Mouse (Mus musculus) brain, embryonic 18.5 days (tissue): ENCODE results near the gene Amdhd2.

Source experiments
- DNase-seq: peaks from one replicate; pipeline ENCODE4 v3.0.0-alpha.2; 2012; ENCODE audit warnings: low read depth, low spot score

Amdhd2 gene

DNA sequence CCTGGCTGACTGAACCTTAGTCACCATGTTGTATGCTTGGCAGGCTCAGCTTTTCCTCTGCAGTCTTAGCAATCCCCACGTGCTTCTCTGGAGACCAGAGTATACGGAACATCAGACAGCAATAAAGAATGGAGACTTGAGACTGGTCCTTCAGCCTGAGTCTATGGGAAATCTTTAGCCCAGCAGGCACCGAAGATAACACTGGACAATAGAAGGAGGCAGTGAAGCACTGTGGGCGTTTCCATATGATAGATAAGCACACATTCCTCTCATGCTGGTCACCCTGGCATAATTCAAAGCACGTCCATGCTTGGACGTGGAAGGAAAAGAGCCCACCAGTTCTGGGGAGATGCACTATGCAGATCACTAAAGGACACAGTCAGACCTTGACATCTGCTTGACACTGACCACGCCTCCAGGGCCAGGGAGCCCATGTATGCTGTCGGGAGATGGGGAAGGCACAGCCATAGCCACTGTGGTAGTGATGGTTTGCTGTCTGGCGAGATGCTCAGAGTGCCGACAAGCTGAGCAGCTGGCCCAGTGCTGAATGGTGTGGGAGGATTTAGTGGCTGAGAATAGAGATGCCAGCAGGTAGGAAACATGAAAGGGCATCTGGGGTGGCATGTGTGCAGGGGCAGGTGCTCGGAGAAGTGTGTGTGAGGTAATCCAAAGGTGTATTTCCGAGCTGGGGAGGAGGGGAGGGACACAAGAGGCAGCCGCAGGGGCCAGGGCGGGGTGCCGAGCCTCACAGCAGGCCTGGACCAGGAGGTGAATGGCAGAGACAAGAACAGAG lies 33.7 kb upstream of the Amdhd2 start:
- no peak for DNase-seq

DNA sequence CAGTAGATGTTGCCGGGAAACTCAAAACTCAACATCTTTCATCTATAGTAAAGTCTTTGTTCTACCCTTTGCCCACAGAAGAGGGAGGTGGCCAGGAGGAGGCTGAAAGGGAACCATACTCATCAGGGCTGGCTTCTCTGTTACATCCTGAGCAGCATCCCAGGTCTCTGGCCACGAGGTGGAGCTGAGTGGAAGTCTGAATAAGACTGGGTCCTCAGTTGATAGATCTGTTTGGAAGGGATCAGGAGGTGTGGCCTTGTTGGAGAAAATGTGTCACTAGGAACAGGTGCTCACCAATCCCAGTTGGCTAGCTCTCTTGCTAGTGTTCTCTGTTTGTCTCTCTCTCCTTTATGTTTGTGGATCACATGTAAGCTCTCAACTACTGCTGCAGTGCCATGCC lies 31.8 kb upstream of the Amdhd2 start:
- no peak for DNase-seq

DNA sequence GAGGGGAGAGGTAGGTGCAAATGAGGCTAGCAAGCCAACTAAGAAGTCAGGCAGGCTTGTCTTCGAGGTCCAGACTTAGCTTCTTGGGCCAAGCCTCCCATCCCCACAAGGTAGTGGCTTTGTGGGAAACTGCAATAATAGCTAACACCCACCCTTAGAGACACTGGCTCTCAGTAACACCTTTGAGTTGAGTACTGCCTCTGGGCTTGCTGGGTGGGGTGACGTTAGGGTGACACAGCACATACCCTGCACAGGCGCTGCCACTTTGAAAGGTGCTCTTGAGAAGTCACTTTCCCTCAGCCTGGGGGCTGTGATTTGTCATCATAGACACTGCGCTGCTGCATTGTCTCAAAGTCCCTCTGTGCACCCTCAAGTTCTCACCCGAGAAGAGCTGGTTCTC lies 30.2 kb upstream of the Amdhd2 start:
- no peak for DNase-seq

DNA sequence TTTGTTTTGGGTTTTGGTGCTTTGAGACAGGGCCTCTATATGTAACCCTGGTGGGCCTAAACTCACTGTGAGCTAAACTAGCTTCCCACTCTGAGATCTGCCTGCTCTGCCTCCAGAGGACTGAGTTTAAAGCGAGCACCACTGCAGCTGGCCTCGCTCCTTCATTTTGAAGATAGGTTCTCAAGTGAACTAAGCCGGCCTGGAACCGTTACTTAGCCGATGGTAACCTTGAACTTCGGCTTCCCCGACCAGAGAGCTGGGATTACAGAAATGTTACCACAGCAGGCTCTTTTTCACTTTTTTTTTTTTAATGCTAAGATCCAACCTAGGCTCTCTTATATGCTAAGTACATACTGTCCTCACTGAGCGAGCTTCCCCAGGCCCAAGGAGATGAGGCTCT lies 29.7 kb upstream of the Amdhd2 start:
- no peak for DNase-seq

DNA sequence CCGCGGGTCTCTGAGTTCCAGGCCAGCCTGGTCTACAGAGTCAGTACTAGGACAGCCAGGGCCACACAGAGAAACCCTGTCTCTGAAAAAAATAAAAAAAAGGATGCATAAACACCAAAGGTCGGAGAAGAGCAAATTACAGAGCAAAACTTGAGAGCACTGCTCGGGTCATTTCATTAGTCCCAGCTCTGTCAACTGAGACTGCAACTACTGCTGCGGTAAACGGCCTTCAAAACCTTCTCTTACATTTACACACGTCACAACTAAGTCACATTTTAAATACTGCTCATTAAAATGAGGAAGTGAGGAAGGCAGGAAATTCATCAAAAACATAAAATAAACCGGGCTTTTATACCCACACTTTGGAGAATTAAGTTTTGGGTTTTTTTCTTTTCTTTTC lies 29.3 kb upstream of the Amdhd2 start:
- DNase-seq = no peak

DNA sequence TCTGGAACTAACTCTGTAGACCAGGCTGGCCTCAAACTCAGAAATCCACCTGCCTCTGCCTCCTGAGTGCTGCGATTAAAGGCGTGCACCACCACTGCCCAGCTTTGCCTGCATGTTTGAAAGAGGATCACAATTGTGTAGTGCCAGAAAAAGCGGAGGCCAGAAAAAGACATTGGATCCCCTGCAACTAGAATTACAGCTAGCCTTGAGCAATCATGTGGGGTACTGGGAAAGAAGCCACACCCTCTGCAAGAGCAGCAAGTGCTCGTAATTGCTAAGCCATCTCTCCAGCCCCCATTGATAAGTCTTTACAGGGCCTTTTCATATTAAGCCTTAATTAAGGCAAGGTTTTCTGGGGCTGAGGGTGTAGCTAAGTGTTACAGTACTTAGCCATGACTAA lies 27.9 kb upstream of the Amdhd2 start:
- DNase-seq = no peak

DNA sequence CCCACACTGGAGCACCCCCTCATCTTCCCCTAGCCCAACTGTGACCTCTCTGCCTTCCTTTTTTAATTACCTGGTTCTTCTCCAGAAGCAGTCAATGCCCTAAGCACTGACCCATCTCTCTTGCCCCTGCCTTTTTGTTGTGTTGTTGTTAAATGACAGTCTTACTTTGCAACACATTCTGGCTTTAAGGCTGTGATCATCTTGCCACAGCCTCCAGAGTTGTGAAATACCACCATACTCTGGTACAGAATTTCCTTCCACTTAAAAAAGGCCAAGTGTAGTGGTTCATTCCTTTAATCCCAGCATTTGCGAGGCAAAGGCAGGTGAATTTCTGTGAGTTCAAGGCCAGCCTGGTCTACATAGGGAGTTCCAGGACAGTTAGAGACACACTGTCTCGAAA lies 27.4 kb upstream of the Amdhd2 start:
- no peak for DNase-seq

DNA sequence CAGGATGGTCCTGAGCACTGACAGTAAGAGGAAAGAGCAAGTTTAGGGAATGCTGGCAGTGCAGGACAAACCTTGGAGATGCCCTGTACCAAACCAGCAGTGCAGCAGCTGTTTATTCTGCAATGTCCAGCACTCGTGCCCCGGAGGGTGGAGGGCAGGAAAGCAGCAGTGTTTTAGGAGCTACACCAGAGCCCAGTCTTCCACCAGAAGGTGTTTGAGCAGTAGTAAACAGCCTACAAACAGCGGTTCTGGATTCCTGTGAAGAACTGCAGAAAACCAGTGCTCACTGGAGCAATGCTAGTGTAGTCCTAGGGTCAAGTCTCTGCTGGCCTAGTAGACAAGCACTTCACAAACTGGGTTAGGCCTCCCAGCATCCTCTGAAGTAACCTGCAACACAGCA lies 10.7 kb upstream of the Amdhd2 start:
- DNase-seq = no peak

DNA sequence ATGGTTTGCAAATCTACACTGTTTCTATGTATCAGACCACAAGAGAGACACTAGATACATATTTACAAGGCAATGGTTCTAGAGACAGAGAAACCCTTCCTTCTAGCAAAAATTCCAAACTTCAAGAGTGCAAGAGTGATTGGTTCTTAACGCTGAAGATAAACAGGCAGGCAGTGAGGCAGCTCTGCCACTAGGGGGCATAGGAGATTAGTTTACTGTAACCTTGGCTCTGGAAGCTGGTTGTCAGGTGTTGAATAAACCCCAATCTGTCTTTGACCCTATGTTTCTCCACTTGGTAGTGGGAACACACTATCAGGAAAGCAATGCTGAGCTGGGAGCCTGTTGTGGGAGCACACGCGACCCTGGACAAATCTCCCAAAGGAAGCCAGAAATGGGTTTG lies 9.9 kb upstream of the Amdhd2 start:
- DNase-seq = peak; percentile 20

DNA sequence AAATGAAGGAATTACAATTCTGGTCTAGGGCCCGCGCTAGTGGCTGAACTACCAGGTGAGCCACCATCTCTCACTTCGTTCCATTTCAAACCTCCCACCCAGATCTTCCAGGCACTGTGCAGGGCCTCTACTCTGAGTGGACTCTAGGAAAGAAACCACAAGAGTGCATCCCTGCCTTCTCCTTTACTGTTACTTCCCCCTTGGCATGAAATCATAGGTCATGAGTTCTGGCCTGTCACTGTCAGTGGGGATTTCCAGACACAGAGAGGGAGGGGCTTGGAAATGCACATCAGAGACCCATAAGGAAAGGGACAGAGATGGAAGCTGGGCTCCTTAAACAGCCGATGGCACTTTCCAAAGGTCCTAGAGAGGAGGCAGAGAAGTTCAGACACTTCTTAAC lies 8.2 kb upstream of the Amdhd2 start:
- no peak for DNase-seq

DNA sequence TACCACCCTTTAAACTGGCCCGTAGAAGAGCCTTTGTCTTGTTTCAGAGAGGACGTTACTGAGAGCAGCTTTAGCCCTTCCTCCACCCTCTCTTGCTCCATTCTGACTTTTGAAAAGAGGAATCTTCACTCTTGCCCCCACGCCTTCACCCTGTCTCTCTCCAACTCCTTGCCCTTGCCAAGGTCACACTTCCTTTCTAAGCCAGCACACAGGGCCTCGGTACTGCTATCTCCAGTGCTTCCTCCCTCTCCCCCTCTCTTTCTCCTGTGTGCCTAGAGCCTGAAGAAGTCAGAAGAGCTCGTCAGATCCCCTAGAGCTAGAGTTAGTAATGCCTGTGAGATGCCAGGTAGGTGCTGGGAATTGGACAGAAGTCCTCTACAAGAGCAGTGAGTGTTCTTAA lies 7.2 kb upstream of the Amdhd2 start:
- DNase-seq = no peak

DNA sequence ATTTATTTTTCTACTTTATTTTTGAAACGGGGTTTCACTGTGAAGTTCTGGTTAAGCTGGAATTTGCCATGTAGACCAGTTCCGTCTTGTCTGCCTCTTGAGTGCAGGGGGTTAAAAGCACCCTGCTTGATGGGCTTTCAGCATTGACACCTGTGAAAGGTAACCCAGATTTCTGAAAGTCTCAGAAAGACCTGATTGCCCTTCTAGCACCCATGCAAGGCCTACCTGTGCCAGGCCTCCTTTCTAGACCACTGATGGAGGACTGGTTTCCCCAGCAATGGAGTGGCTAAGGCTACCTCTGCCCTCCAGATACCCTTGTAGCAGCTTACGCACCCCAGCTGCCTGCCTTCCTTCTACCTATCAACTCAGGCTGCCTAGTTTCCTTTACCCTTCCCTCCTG lies 6.6 kb upstream of the Amdhd2 start:
- no peak for DNase-seq

DNA sequence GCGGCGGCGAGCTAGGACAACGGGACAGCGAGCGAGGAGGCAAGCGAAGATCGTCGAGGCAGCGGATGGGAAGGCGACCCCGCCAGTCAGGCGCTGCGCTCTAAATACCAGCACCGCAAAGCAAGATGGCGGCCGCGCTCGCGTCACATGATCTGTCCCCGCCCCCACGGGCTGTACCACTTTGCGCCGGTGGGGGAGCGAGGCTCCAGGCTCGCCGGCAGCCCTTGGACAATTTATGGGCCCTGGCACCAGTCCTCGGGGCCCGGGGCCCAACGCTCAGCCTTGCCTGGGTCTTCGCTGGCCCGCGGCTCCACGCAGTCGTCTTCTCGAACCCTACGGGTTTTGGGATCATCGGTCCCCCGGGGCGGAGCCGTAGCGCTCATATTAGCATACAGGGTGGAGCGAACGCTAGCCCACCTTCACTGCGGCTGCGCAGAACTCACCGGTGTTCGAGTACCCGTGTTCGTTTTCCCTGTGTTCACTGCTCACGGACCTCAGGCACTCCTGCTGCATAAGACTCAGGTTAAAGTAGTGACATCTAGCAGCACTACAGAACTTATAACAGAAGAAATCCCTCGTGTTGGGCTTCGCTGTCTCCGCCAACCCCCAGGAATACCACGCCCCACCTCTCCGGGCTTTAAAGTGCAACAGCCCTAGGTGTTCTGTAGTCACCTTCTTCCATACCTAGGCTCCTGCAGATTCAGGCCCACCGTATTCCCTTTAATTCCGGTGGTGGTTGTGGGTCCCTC lies 5.9 kb upstream of the Amdhd2 start, which contains the start of gene Atp6v0c:
Atp6v0c (minus strand) TSS at position 386 of the 749 bp plus-strand sequence.
- peak; percentile 87 for DNase-seq

DNA sequence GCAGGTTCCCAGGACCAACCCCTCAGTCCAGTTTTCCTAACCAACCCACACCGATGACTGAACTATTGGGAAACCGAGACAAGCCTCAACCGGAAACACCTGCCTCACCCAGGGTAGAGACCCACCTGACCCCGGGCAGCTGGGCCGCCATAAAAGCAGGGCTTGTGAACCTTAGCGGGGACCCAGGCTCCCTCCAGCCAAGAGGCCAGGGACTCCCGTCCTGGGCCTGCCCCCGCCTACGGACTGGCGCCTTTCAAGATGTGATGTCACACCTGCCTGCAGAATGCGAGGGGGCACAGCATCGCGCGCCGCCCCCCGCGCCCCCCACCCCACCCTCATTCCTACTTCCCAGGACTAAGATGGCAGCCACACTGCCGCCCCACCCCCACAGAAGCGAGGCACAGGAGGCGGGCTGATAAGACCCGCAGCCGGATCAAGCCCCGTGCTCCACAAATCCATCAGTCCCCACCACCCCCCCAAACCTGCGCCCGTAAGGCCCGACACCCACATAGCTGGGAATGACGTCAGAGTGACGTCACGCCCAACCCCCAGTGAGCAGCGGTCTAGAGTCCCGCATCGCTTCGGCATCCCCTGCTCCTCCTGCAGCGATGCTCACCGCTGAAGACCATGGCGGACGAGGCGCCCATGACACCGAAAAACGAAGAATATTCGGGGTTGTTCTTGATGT lies 5.2 kb upstream of the Amdhd2 start:
- DNase-seq = peak; percentile 56

DNA sequence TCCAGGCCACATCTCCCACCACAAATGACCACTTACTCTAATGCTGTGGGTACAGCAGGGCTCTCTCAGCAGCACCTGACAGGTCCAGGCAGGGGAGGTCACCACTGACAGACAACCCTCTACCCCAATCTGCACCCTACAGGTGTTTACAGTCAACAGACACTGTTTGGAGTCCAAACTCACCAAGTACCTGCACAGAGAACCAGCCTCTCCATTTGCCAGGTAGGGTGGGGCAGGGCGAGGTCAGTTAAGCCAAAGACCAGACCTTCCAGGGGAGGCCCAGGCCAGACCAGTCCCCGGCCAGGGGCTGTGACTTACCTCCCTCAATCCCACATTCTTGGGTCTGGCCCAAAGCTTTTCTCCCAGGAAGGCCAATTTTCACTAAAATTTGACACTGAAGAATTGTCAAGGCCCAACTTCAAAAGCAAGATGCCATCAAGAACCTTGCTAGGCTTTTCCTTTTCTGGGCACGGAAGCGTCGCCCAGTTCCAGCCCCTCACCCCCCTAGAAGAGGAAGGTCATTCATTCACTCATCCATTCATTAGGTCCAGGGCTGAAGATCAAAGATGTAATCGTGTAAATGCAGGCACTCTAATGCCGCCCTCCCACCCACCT lies 4.4 kb upstream of the Amdhd2 start:
- DNase-seq = no peak

DNA sequence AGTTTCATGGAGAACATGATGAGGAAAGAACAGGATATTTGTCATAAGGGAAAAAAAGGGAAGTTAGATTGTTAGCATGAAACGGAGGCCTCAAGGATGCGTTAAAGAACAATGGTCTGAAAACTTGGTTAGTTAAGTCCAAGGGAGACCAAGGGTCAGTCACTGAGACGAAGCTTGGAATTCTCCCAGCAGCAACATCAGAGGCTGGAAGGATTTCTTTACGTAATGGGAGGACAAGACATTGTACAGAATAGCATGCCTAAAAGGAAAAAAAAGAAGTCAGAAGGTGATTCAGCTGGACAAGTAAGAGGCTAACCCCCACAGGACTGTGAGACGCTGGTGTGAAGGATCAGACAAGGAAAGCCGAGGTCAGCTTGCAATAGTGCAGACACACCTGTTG lies 3.6 kb upstream of the Amdhd2 start:
- DNase-seq = no peak

DNA sequence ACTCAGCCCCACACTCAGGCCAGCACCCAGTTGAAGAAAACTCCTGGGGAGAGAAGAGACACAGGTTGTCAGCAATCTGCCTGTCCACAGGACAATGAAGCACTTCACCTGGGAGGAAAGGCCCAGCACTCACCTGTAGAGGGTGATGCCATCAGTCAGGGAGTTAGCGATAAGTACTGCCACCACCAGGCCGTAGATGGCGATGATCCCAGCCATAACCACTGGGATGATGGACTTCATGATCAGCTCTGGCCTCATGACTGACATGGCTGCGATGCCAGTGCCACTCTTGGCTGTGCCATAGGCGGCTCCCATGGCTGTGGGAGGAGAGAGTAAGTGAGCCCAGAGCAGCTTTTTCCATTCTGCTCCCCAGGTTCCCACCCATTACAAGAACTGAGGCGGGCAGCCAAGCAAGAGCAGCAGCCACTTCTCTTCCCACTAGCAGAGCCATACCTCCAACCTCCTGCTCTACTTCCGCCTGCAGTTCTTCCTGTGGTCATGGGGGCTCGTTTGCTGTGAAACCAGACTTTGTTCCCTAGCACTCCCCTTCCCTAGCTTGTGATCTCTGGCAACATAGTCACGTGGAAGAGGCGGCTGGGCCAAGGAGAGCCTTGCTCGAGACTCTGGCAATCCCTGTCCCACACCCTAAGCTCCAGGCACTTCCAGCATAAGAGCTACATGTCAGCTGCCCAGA lies 1.1 kb upstream of the Amdhd2 start:
- DNase-seq = no peak

DNA sequence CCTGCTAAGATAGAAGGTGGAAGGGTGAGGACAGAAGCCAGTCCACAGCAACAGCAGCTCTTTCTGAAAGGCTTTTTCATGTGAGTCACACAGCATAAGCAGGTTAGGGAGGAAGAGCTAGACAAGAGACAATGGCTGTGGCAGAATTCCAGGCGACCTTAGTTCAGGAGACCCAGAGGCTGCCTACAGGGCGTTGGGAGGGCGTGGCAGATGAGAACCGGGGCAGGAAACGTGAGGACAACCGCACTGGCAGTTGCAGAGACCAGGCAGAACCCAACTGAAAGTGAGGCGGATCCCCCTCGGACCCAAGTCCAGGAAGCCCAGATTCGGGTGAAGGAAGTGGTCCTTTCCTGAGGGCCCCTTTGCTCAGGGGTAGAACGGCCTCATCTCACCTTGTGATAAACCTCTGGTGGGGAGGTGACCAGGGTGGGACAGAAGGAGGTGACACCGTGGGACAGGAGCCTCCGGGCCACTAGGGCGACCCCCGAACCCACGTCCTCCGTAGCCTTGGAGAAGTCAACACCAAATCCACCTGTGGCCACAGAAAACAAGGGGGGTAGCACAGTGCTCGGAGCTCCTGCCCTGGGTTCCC lies 886 bp downstream of the Amdhd2 start:
- no peak for DNase-seq

DNA sequence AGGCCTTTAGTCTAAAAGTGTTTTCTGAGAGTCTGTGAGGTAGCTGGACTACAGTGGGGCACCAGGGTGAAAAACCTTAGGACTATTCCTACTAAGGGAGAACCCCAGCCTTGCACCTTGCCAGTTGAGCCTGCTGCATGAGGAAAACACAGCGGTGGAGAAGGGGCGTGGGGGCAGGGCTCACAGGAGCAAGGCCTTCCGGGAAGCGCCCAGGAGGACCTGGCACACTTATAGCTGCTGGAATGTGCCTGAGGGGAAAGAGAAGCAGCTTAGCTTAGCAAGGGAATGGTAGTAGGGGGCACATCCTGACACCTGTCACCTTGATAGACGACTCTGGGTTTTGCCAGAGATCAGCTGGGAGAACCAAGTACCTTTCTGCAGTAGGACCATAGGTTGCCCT lies 2.1 kb downstream of the Amdhd2 start:
- no peak for DNase-seq

DNA sequence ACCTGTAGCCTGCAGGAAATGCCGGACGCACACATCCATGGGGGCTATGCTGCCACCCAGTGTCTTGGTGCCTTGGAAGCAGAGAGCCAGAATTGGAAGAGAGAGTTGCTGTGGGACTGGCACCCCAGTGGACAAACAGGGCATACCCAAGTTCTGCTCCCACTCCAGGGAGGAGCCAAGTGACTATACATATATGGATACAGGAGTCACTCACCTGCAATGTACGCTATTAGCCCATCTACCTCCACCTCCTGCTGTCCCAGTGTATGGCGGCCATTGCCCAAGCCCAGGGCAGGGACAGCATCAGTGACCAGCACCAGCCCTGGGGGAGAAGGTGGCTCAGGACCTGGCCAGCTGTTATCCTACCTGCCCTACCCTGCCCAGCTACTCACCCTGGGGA lies 6.0 kb downstream of the Amdhd2 start:
- DNase-seq = no peak

DNA sequence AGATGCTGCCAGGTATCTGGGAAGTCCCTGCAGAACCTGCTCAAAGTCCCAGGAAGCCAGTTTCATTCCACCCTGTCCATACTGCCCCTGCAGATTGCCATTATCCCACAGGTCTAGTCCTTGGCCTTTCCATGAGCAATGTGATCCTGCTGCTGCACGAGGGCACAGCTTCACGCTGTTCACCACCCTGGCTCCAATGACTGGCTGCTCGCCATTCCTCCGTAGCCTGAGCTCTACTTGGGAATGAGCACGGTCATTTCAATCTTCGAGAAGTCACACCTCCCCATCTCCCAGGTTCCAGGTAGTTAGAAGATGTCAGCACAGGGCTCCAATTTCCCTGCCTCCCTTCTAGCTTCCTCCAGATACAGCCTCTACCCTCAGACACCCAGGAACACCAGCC lies 6.4 kb downstream of the Amdhd2 start:
- no peak for DNase-seq
